Mouse (Mus musculus): ENCODE results near the gene Ssx2ip.

DNA sequence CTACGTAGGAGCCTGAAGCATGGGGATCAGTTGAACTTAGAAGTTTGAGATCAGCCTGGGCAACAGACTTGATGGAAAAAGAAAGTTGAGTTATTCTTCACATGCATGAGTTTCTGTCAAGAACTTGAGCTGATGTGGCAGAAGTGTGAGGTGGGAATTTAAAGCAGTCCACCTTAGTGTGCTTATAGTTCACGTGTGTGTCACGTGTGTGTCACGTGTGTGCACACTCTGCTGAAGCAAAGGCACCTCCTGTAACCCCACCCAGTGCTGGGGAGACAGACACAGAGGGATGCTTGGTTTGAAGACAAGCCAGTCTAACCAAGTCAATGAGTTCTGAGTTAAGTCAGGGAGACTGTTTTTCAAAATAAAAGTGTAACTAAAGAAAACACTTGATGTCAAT, 6.6 kb upstream of the Ssx2ip start:
- TF ChIP-seq EP300 (IDR thresholded peaks at IDR 0.05; ENCODE audit: low read depth) (no peak), CTCF (IDR thresholded peaks at IDR 0.05; ENCODE audit: low read depth) (no peak)

All from liver, postnatal 0 days (tissue).